Mouse (Mus musculus) midbrain, embryonic 16.5 days (tissue): Measurements from ENCODE around the gene Slc35d2. TPM values are rescaled to one million over a fixed set of nuclear protein-coding genes. Genes with fewer than 3 reads are reported as not detected.
"Not testable (repeated sequence)": the region's sequence is repeated elsewhere in the genome, so short reads cannot be mapped to it uniquely, and the experiment has no call there.

Experiments used
- ATAC-seq: fragments of 200-750 bp; cut with Nextera tagmentation; 2 replicates; pipeline ENCODE4 v1.8.0; 2017; ENCODE audit warnings: moderate TSS enrichment
- H3K27ac ChIP-seq: fragments of 300-500 bp; sonication (generic); 2 replicates; pipeline ENCODE4 v1.5.1; 2014; ENCODE audit warnings: mild to moderate bottlenecking, low read length, mixed read lengths
- H3K27me3 ChIP-seq: fragments of 300-500 bp; sonication (generic); 2 replicates; pipeline ENCODE4 v1.6.1; 2014; ENCODE audit warnings: low read depth, low read length, mixed read lengths; ENCODE audit not compliant: control insufficient read depth, insufficient read depth
- H3K36me3 ChIP-seq: fragments of 300-500 bp; sonication (generic); 2 replicates; pipeline ENCODE4 v1.6.1; 2014; ENCODE audit warnings: mild to moderate bottlenecking, low read length, moderate library complexity, mixed read lengths; ENCODE audit not compliant: control insufficient read depth, insufficient read depth
- H3K4me1 ChIP-seq: fragments of 300-500 bp; sonication (generic); 2 replicates; pipeline ENCODE4 v1.6.1; 2014; ENCODE audit warnings: mild to moderate bottlenecking, low read length, mixed read lengths; ENCODE audit not compliant: control insufficient read depth, insufficient read depth
- H3K4me2 ChIP-seq: fragments of 300-500 bp; sonication (generic); 2 replicates; pipeline ENCODE4 v1.6.1; 2014; ENCODE audit warnings: mild to moderate bottlenecking, low read length, mixed read lengths
- H3K4me3 ChIP-seq: fragments of 300-500 bp; sonication (generic); 2 replicates; pipeline ENCODE4 v1.5.1; 2014; ENCODE audit warnings: low read depth, mild to moderate bottlenecking, low read length, moderate library complexity, mixed read lengths
- H3K9ac ChIP-seq: fragments of 300-500 bp; sonication (generic); 2 replicates; pipeline ENCODE4 v1.6.1; 2014; ENCODE audit warnings: low read depth, low read length, mixed read lengths
- H3K9me3 ChIP-seq: fragments of 300-500 bp; sonication (generic); replicated peaks from 2 replicates; pipeline ENCODE4 v1.6.1; 2014; ENCODE audit warnings: mild to moderate bottlenecking, low read length, mixed read lengths; ENCODE audit not compliant: control insufficient read depth, poor library complexity, severe bottlenecking
- WGBS: fragments of 180-500 bp; shearing (Covaris S2); extraction: QIAGEN DNeasy Blood & Tissue Kit; methylation state at CpG from one replicate; pipeline ENCODE4 v1.1.7; 2014; 5-methylcytosine and 5-hydroxymethylcytosine counted together
- polyA plus RNA-seq: library from polyadenylated mRNA; unstranded; fragments of >200 nt; fragmentation: Nextera tagmentation; extraction: Ambion mirVana; gene quantifications from 2 replicates; pipeline ENCODE4 v1.2.1, GENCODE M21; 2015

Slc35d2 gene
- polyA plus RNA-seq, 1 experiment from 2014 or later = 0.99 TPM

GRCm38 (mm10) chr13:64053959-64054358, 75.2 kb downstream of the Slc35d2 start:
- Histone ChIP-seq H3K4me2 (no peak overlapping the region), H3K4me1 (no peaks in the 10 kb centered on the region), H3K9ac (no peak overlapping the region), H3K36me3 (no peaks in the 10 kb centered on the region), H3K4me3 (no peak overlapping the region), H3K27me3 (no peaks in the 10 kb centered on the region), H3K27ac (no peak overlapping the region), H3K9me3 (peaks cover 3% of the 10 kb centered on the region; the same call in 1 of the 2 replicates)
- no peak for ATAC-seq
- 39% methylated on average over 1 of the region's 1 CpGs for WGBS

DNA sequence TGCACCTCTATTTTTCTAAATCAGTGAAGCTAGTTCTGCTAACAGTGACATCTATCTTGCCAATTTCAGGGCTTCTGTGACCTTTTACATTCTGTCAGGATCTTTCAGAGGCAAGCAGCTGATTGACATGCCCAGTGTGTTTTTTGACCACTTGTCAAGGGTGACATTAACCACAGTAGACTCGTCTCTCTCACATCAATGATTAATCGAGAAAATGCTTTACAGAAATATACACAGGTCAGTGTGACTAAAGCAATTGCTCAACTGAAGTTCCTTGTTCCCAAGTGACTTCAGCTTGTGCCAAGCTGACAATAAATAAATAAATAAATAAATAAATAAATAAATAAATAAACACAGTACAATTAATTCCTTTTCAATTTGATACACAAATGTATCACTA, 76.9 kb downstream of the Slc35d2 start:
- H3K27ac ChIP-seq, H3K27me3 ChIP-seq, H3K36me3 ChIP-seq, ATAC-seq, H3K9me3 ChIP-seq, H3K4me1 ChIP-seq, H3K4me3 ChIP-seq, H3K9ac ChIP-seq, H3K4me2 ChIP-seq: not testable (repeated sequence)
- 83% methylated on average over 2 of the region's 2 CpGs for WGBS

GRCm38 (mm10) chr13:64050895-64051294, 78.3 kb downstream of the Slc35d2 start:
- Histone ChIP-seq H3K36me3 (no peaks in the 10 kb centered on the region), H3K9me3 (peaks cover 3% of the 10 kb centered on the region; the same call in 1 of the 2 replicates), H3K4me3 (no peak overlapping the region), H3K27me3 (no peaks in the 10 kb centered on the region), H3K9ac (no peak overlapping the region), H3K4me2 (no peak overlapping the region), H3K4me1 (no peaks in the 10 kb centered on the region), H3K27ac (no peak overlapping the region)
- WGBS = 68% methylated on average over 4 of the region's 4 CpGs
- no peak for ATAC-seq

DNA sequence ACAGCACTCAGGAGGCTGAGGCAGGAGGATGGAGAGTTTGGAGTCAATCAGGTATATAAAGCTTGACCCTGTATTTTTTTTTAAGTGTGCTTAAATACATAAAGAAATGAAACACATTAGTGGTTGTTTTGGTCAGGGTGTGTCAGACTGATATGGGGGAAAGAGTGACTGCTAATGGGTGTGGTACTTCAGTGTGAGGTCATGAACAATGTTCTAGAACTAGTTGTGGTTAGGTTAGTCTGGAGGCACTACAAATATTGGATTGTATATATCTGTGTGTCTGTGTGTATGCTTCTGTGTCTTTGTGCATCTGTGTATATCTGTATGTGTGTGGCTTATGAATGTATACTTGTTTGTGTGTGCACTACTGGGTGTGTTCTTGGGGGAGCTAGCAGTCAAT, 79.6 kb downstream of the Slc35d2 start:
- Histone ChIP-seq H3K27me3 (no peaks in the 10 kb centered on the region), H3K9me3 (0 out of 2 replicates have a peak, but pooled peaks cover 3% of the 10 kb centered on the region), H3K9ac (no peak overlapping the region), H3K4me3 (no peak overlapping the region), H3K4me1 (no peaks in the 10 kb centered on the region), H3K4me2 (no peak overlapping the region), H3K27ac (no peak overlapping the region), H3K36me3 (no peaks in the 10 kb centered on the region)
- no peak for ATAC-seq

DNA sequence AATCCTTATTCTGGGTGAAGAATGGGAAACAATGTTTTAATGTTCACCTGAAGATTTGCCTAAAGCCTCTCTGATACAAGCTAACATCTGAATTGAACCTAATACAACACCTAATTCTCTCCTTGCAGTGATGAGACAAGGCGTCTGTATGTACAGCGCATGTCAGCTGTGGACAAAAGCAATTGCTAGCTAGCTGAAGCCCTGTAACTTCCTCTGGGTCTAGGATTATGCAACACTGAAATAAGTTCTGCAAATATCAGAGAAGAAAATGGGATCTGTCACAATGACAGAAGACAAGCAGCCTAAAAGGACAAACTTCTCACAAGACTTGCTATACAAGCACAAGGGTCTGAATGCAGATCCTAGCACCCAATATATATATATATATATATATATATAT, 80.7 kb downstream of the Slc35d2 start:
- Histone ChIP-seq H3K27ac (no peak overlapping the region), H3K27me3 (no peaks in the 10 kb centered on the region), H3K4me3 (no peak overlapping the region), H3K9me3 (0 out of 2 replicates have a peak, but pooled peaks cover 3% of the 10 kb centered on the region), H3K4me1 (no peaks in the 10 kb centered on the region), H3K36me3 (no peaks in the 10 kb centered on the region), H3K9ac (no peak overlapping the region), H3K4me2 (no peak overlapping the region)
- no peak for ATAC-seq
- 92% methylated on average over 2 of the region's 2 CpGs for WGBS

Other genes starting within 250 kb of the Slc35d2 start
- gene Hsd17b3, start 40.1 kb downstream of the Slc35d2 start, polyA plus RNA-seq = not detected in 2 replicates
- 3.8 and 4.6 TPM in 2 replicates for gene Zfp367, start 23.8 kb upstream of the Slc35d2 start, polyA plus RNA-seq
- gene Habp4, start 32.5 kb upstream of the Slc35d2 start, polyA plus RNA-seq = 34.7 and 41.9 TPM in 2 replicates
- gene Cdc14b, start 145.9 kb upstream of the Slc35d2 start, polyA plus RNA-seq = 1.5 and 2.3 TPM in 2 replicates
- 10.7 and 11.5 TPM in 2 replicates for gene Aaed1, start 183.3 kb upstream of the Slc35d2 start, polyA plus RNA-seq
- gene Ctsl, start 241.5 kb upstream of the Slc35d2 start, polyA plus RNA-seq = 153 and 163 TPM in 2 replicates